Mouse (Mus musculus) embryonic facial prominence, embryonic 11.5 days (tissue): ENCODE results near the gene Sestd1. TPM values are rescaled to one million over a fixed set of nuclear protein-coding genes. Genes with fewer than 3 reads are reported as not detected.

ENCODE experiments used
- ATAC-seq: fragments of 200-750 bp; cut with Nextera tagmentation; replicated peaks from 2 replicates; pipeline ENCODE4 v1.8.0; 2017; ENCODE audit warnings: low read depth; ENCODE audit not compliant: insufficient number of reproducible peaks, low FRiP score, low TSS enrichment
- DNase-seq: peaks from one replicate; pipeline ENCODE4 v3.0.0-alpha.2; 2015; ENCODE audit warnings: low spot score
- H3K27ac ChIP-seq: fragments of 300-500 bp; sonication (generic); replicated peaks from 2 replicates; pipeline ENCODE4 v1.5.1; 2014; ENCODE audit warnings: mild to moderate bottlenecking, low read depth, low read length, control low read depth
- H3K27me3 ChIP-seq: fragments of 300-500 bp; sonication (generic); 2 replicates; pipeline ENCODE4 v1.6.1; 2014; ENCODE audit warnings: mild to moderate bottlenecking, low read length, moderate library complexity, mixed read lengths; ENCODE audit not compliant: control insufficient read depth, insufficient read depth
- H3K36me3 ChIP-seq: fragments of 300-500 bp; sonication (generic); replicated peaks from 2 replicates; pipeline ENCODE4 v1.6.1; 2014; ENCODE audit warnings: low read depth, mild to moderate bottlenecking, low read length, moderate library complexity, mixed read lengths; ENCODE audit not compliant: control insufficient read depth, insufficient read depth
- H3K4me1 ChIP-seq: fragments of 300-500 bp; sonication (generic); 2 replicates; pipeline ENCODE4 v1.6.1; 2014; ENCODE audit warnings: low read length, mixed read lengths; ENCODE audit not compliant: control insufficient read depth, insufficient read depth
- H3K4me2 ChIP-seq: fragments of 300-500 bp; sonication (generic); 2 replicates; pipeline ENCODE4 v1.6.1; 2014; ENCODE audit warnings: low read depth, mild to moderate bottlenecking, control low read depth, low read length, moderate library complexity
- H3K4me3 ChIP-seq: fragments of 300-500 bp; sonication (generic); 2 replicates; pipeline ENCODE4 v1.5.1; 2014; ENCODE audit warnings: low read depth, low read length, control low read depth
- H3K9ac ChIP-seq: fragments of 300-500 bp; sonication (generic); replicated peaks from 2 replicates; pipeline ENCODE4 v1.6.1; 2014; ENCODE audit warnings: mild to moderate bottlenecking, control low read depth, low read length
- H3K9me3 ChIP-seq: fragments of 300-500 bp; sonication (generic); replicated peaks from 2 replicates; pipeline ENCODE4 v1.6.1; 2016; ENCODE audit warnings: mild to moderate bottlenecking, low read length, inconsistent platforms, mixed read lengths; ENCODE audit not compliant: control insufficient read depth
- WGBS: fragments of 180-500 bp; shearing (Covaris S2); extraction: QIAGEN DNeasy Blood & Tissue Kit; methylation state at CpG from one replicate; pipeline ENCODE4 v1.1.7; 2014; 5-methylcytosine and 5-hydroxymethylcytosine counted together
- polyA plus RNA-seq: library from polyadenylated mRNA; unstranded; fragments of >200 nt; fragmentation: Nextera tagmentation; extraction: Ambion mirVana; gene quantifications from 2 replicates; pipeline ENCODE4 v1.2.1, GENCODE M21; 2014

Gene Sestd1
- polyA plus RNA-seq, 1 experiment from 2014 or later, result 26.7 TPM

DNA sequence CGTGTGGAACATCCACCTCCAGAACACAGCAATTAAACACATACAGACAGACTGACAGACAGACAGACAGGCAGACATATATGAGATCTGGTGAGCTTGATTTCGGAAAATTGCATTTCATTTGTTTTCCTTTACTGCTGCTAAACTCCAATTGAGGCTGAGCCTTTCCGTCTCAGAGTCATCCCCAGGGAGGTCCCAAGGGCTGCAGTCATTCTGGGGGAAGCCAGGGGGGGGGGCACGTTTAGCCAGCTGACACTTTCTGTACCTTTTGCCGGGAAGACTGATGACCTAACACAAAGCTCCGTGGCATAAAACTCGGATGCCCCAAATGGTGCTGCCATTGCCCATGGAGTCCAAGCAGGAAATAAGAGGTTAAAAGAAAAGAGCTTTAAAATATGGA is 105.0 kb downstream of the Sestd1 start:
- Histone ChIP-seq H3K9ac (no peak overlapping the region), H3K4me2 (no peak overlapping the region), H3K27me3 (no peaks in the 10 kb centered on the region), H3K36me3 (no peaks in the 10 kb centered on the region), H3K9me3 (no peaks in the 10 kb centered on the region), H3K4me3 (no peak overlapping the region), H3K4me1 (no peaks in the 10 kb centered on the region), H3K27ac (no peak overlapping the region)
- no peak for DNase-seq
- ATAC-seq, result no peak
- WGBS, result 62% methylated on average over 7 of the region's 7 CpGs

DNA sequence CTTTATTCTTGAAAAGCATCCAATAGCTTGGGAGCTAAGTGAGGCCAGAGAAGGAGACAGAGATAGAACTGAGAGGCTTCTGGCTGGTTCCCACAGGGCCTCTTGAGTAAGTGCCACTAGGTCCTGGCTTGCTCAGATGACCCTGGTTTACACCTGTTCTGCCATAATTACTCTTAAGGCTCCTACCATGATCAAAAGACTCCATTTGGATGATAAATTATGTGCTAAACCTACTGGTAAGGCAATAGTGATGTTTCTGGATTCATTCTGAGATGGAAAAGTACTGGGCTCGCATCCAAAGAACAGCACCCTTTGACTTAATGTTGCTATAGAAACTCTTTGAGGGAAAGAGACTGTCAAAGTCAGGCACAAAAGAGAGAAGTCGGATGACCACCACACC is 106.1 kb downstream of the Sestd1 start:
- no peaks in the 10 kb centered on the region for H3K27me3 ChIP-seq
- H3K4me3 ChIP-seq, result no peak overlapping the region
- no peaks in the 10 kb centered on the region for H3K9me3 ChIP-seq
- no peaks in the 10 kb centered on the region for H3K36me3 ChIP-seq
- H3K4me1 ChIP-seq, result no peaks in the 10 kb centered on the region; the same call in 1 of the 2 replicates
- H3K27ac ChIP-seq, result no peak overlapping the region
- WGBS, result 79% methylated on average over 2 of the region's 2 CpGs
- ATAC-seq (no peak), DNase-seq (no peak)
- no peak overlapping the region for H3K4me2 ChIP-seq
- H3K9ac ChIP-seq, result no peak overlapping the region

DNA sequence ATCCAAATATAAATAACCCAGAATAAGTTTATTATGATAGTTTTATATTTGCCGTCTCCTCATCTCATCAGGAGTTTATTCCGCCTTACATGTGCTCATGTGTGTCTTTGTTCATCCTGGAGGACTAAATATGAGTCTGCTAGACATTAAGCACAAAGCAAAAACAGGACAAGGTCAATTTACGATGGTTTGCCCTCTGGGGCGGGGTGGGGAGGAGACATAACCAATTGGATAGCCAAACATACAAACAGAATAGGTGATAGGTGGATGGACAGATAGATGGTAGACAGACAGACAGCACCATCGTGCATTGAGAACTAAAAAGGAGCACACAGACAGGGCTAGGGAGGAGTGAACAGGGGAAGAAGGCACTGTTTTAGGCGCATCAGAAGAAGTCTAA is 106.6 kb downstream of the Sestd1 start:
- Histone ChIP-seq H3K9me3 (no peaks in the 10 kb centered on the region), H3K9ac (no peak overlapping the region), H3K27ac (no peak overlapping the region), H3K4me2 (no peak overlapping the region), H3K4me3 (no peak overlapping the region), H3K4me1 (no peaks in the 10 kb centered on the region; the same call in 1 of the 2 replicates), H3K27me3 (no peaks in the 10 kb centered on the region), H3K36me3 (no peaks in the 10 kb centered on the region)
- DNase-seq (no peak), ATAC-seq (no peak)
- 79% methylated on average over 6 of the region's 6 CpGs for WGBS

DNA sequence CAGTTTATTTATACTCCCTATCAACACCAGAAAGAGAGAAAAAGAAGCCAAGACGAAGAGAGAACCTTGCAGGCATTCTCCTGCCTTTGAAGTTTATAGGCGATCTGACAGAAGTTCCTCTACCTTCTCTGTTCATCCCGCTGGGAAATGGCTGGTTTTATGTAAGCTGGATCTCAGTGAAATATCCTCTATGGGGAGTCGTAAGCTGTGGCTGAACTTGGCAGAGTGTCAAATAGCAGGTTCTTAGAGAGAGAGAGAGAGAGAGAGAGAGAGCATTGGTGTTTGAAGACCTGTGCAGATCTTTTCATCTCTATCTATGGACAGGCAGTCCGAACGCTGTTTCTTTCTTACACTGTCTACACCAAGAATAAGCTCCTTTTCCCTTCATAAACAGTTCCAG is 107.0 kb downstream of the Sestd1 start:
- H3K4me1 ChIP-seq, result no peaks in the 10 kb centered on the region; the same call in 1 of the 2 replicates
- H3K4me2 ChIP-seq, result no peak overlapping the region
- H3K27ac ChIP-seq, result no peak overlapping the region
- ATAC-seq (no peak), DNase-seq (no peak)
- H3K9me3 ChIP-seq, result no peaks in the 10 kb centered on the region
- no peaks in the 10 kb centered on the region for H3K27me3 ChIP-seq
- no peak overlapping the region for H3K9ac ChIP-seq
- 61% methylated on average over 6 of the region's 6 CpGs for WGBS
- no peak overlapping the region for H3K4me3 ChIP-seq
- H3K36me3 ChIP-seq, result no peaks in the 10 kb centered on the region

DNA sequence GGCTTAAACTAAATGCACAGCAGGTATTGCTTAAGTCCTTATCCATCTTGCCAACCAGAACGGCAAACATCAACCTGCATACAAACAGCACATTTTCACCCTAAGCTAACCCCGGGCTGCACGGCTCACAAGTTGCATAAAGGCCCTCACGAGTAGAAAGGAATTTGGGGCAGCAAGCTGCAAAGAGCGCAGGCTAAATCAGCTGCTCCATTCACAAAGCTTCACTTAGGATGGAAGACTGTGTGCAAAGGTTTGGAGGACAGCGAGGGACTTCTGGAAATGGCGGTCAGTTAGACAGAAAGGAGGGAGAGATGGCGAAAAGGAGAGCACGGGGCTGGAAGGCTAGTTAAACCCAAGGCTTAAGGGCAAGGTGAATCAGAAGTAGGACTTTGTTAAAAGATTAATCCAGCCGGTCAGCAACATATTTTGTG is 108.1 kb downstream of the Sestd1 start:
- no peaks in the 10 kb centered on the region for H3K27me3 ChIP-seq
- H3K36me3 ChIP-seq, result no peaks in the 10 kb centered on the region
- H3K4me2 ChIP-seq, result 0 out of 2 replicates have a peak overlapping the region, but pooled peaks have one; percentile 3
- DNase-seq, result no peak
- no peaks in the 10 kb centered on the region; the same call in 1 of the 2 replicates for H3K4me1 ChIP-seq
- ATAC-seq, result no peak
- 0 out of 2 replicates have a peak overlapping the region, but pooled peaks have one; percentile 17 for H3K27ac ChIP-seq
- no peak overlapping the region for H3K4me3 ChIP-seq
- H3K9me3 ChIP-seq, result no peaks in the 10 kb centered on the region
- H3K9ac ChIP-seq, result no peak overlapping the region
- WGBS, result 40% methylated on average over 10 of the region's 10 CpGs

GRCm38 (mm10) chr2:77171444-77172240 is 108.8 kb downstream of the Sestd1 start:
- Histone ChIP-seq H3K4me3 (no peak overlapping the region), H3K4me1 (no peaks in the 10 kb centered on the region; the same call in 1 of the 2 replicates), H3K27me3 (no peaks in the 10 kb centered on the region), H3K27ac (0 out of 2 replicates have a peak overlapping the region, but pooled peaks have one; percentile 17), H3K36me3 (no peaks in the 10 kb centered on the region), H3K9me3 (no peaks in the 10 kb centered on the region), H3K4me2 (peak overlapping the region; percentile 17), H3K9ac (no peak overlapping the region; the same call in 1 of the 2 replicates)
- DNase-seq, result peak; percentile 39
- peak; percentile 54 for ATAC-seq
- WGBS, result 42% methylated on average over 23 of the region's 23 CpGs

GRCm38 (mm10) chr2:77170633-77171105 is 109.7 kb downstream of the Sestd1 start, which contains the start of gene Ccdc141:
Gene Ccdc141, minus strand, starts transcription at chr2:77170636.
- 7% methylated on average over 3 of the region's 6 CpGs for WGBS
- Histone ChIP-seq H3K4me3 (peak within 1 kb of the TSS; percentile 34), H3K9ac (peak within 1 kb of the TSS; percentile 51), H3K27ac (no peak within 1 kb of the TSS; the same call in 1 of the 2 replicates), H3K4me2 (peak within 1 kb of the TSS; percentile 68), H3K36me3 (no peaks in the 10 kb centered on the region), H3K4me1 (no peaks in the 10 kb centered on the region; the same call in 1 of the 2 replicates), H3K27me3 (no peaks in the 10 kb centered on the region), H3K9me3 (no peaks in the 10 kb centered on the region)
- no peak for DNase-seq
- no peak for ATAC-seq
